Mouse (Mus musculus): ENCODE results near the gene Mllt3. TPM values are rescaled to one million over a fixed set of nuclear protein-coding genes. Genes with fewer than 3 reads are reported as not detected.

Gene Mllt3
- polyA plus RNA-seq, 1 experiment from 2014 or later: 163 TPM

GRCm38 (mm10) chr4:87859148-87859547, 174.0 kb downstream of the Mllt3 start:
- H3K4me2 ChIP-seq (replicated peaks): no peak overlapping the region
- H3K27ac ChIP-seq (replicated peaks): no peak overlapping the region
- H3K36me3 ChIP-seq: 0 out of 2 replicates have a peak, but pooled peaks cover 3% of the 10 kb centered on the region
- no peaks in the 10 kb centered on the region for H3K27me3 ChIP-seq
- H3K9me3 ChIP-seq: no peaks in the 10 kb centered on the region
- 83% methylated on average over 4 of the region's 4 CpGs for WGBS
- H3K9ac ChIP-seq (replicated peaks): no peak overlapping the region
- ATAC-seq (replicated peaks): no peak
- H3K4me1 ChIP-seq: no peaks in the 10 kb centered on the region
- H3K4me3 ChIP-seq: no peak overlapping the region

GRCm38 (mm10) chr4:87857982-87858381, 175.2 kb downstream of the Mllt3 start:
- no peaks in the 10 kb centered on the region for H3K9me3 ChIP-seq
- WGBS: 98% methylated on average over 1 of the region's 1 CpGs
- H3K4me3 ChIP-seq: no peak overlapping the region
- H3K27ac ChIP-seq (replicated peaks): no peak overlapping the region
- H3K9ac ChIP-seq (replicated peaks): no peak overlapping the region
- no peak overlapping the region for H3K4me2 ChIP-seq (replicated peaks)
- no peaks in the 10 kb centered on the region for H3K4me1 ChIP-seq
- no peaks in the 10 kb centered on the region for H3K27me3 ChIP-seq
- ATAC-seq (replicated peaks): no peak
- 0 out of 2 replicates have a peak, but pooled peaks cover 3% of the 10 kb centered on the region for H3K36me3 ChIP-seq

- Histone ChIP-seq H3K36me3 (no peaks in the 10 kb centered on the region), H3K27ac (replicated peaks) (no peak overlapping the region), H3K4me3 (no peak overlapping the region), H3K9ac (replicated peaks) (no peak overlapping the region), H3K4me2 (replicated peaks) (no peak overlapping the region), H3K4me1 (no peaks in the 10 kb centered on the region), H3K27me3 (no peaks in the 10 kb centered on the region), H3K9me3 (no peaks in the 10 kb centered on the region)
- 84% methylated on average over 2 of the region's 2 CpGs for WGBS
- no peak for ATAC-seq (replicated peaks)
Measured at GRCm38 (mm10) chr4:87852461-87852860, 180.7 kb downstream of the Mllt3 start.

- WGBS: 86% methylated on average over 5 of the region's 5 CpGs
- Histone ChIP-seq H3K9me3 (no peaks in the 10 kb centered on the region), H3K27ac (replicated peaks) (no peak overlapping the region), H3K4me2 (replicated peaks) (no peak overlapping the region), H3K4me3 (no peak overlapping the region), H3K36me3 (no peaks in the 10 kb centered on the region), H3K4me1 (0 out of 2 replicates have a peak, but pooled peaks cover 4% of the 10 kb centered on the region), H3K27me3 (no peaks in the 10 kb centered on the region), H3K9ac (replicated peaks) (no peak overlapping the region)
- ATAC-seq (replicated peaks): no peak
Measured at GRCm38 (mm10) chr4:87850051-87850450, 183.1 kb downstream of the Mllt3 start.

- Histone ChIP-seq H3K4me3 (no peak overlapping the region), H3K27me3 (no peaks in the 10 kb centered on the region), H3K4me2 (replicated peaks) (no peak overlapping the region), H3K4me1 (peaks cover 19% of the 10 kb centered on the region; the same call in 1 of the 2 replicates), H3K9ac (replicated peaks) (no peak overlapping the region), H3K9me3 (no peaks in the 10 kb centered on the region), H3K36me3 (peaks cover 9% of the 10 kb centered on the region; the same call in 1 of the 2 replicates), H3K27ac (replicated peaks) (no peak overlapping the region)
- ATAC-seq (replicated peaks): 0 out of 2 replicates have a peak, but pooled peaks have one; percentile 35
- 40% methylated on average over 6 of the region's 6 CpGs for WGBS
Measured at GRCm38 (mm10) chr4:87844668-87845210, 188.4 kb downstream of the Mllt3 start.

- WGBS: 89% methylated on average over 10 of the region's 10 CpGs
- peaks cover 12% of the 10 kb centered on the region; the same call in 1 of the 2 replicates for H3K36me3 ChIP-seq
- no peak overlapping the region for H3K4me3 ChIP-seq
- H3K4me2 ChIP-seq (replicated peaks): no peak overlapping the region
- no peaks in the 10 kb centered on the region for H3K9me3 ChIP-seq
- H3K27ac ChIP-seq (replicated peaks): no peak overlapping the region
- ATAC-seq (replicated peaks): no peak
- peaks cover 22% of the 10 kb centered on the region; the same call in 1 of the 2 replicates for H3K4me1 ChIP-seq
- H3K27me3 ChIP-seq: no peaks in the 10 kb centered on the region
- no peak overlapping the region for H3K9ac ChIP-seq (replicated peaks)
Measured at GRCm38 (mm10) chr4:87840210-87840910, 192.8 kb downstream of the Mllt3 start.

- 94% methylated on average over 1 of the region's 1 CpGs for WGBS
- ATAC-seq (replicated peaks): no peak
- H3K4me3 ChIP-seq: no peak overlapping the region
Measured at GRCm38 (mm10) chr4:87838716-87839115, 194.4 kb downstream of the Mllt3 start.

GRCm38 (mm10) chr4:87837471-87838361, 195.4 kb downstream of the Mllt3 start:
- no peak overlapping the region for H3K4me3 ChIP-seq
- no peak overlapping the region for H3K9ac ChIP-seq (replicated peaks)
- 98% methylated on average over 2 of the region's 2 CpGs for WGBS
- H3K4me2 ChIP-seq (replicated peaks): no peak overlapping the region
- H3K27ac ChIP-seq (replicated peaks): no peak overlapping the region
- ATAC-seq (replicated peaks): no peak
- H3K4me1 ChIP-seq: peaks cover 19% of the 10 kb centered on the region
- peaks cover 12% of the 10 kb centered on the region; the same call in 1 of the 2 replicates for H3K36me3 ChIP-seq
- no peaks in the 10 kb centered on the region for H3K27me3 ChIP-seq
- H3K9me3 ChIP-seq: no peaks in the 10 kb centered on the region

More at GRCm38 (mm10) chr4:87838716-87839115, 194.4 kb downstream of the Mllt3 start:
- no peaks in the 10 kb centered on the region for H3K9me3 ChIP-seq
- H3K27me3 ChIP-seq: no peaks in the 10 kb centered on the region
- no peak overlapping the region for H3K27ac ChIP-seq (replicated peaks)
- peaks cover 12% of the 10 kb centered on the region; the same call in 1 of the 2 replicates for H3K36me3 ChIP-seq
- H3K4me1 ChIP-seq: peaks cover 20% of the 10 kb centered on the region
- no peak overlapping the region for H3K9ac ChIP-seq (replicated peaks)
- no peak overlapping the region for H3K4me2 ChIP-seq (replicated peaks)

- Histone ChIP-seq H3K9me3 (no peaks in the 10 kb centered on the region), H3K9ac (replicated peaks) (no peak overlapping the region), H3K4me2 (replicated peaks) (no peak overlapping the region), H3K27me3 (no peaks in the 10 kb centered on the region), H3K4me3 (no peak overlapping the region), H3K36me3 (peaks cover 12% of the 10 kb centered on the region; the same call in 1 of the 2 replicates), H3K27ac (replicated peaks) (no peak overlapping the region), H3K4me1 (peaks cover 19% of the 10 kb centered on the region)
- WGBS: 88% methylated on average over 5 of the region's 5 CpGs
- no peak for ATAC-seq (replicated peaks)
Measured at GRCm38 (mm10) chr4:87836257-87836656, 196.9 kb downstream of the Mllt3 start.

- Histone ChIP-seq H3K4me1 (peaks cover 23% of the 10 kb centered on the region), H3K4me2 (replicated peaks) (no peak overlapping the region), H3K27me3 (no peaks in the 10 kb centered on the region), H3K4me3 (no peak overlapping the region), H3K27ac (replicated peaks) (no peak overlapping the region), H3K9ac (replicated peaks) (no peak overlapping the region), H3K9me3 (no peaks in the 10 kb centered on the region), H3K36me3 (peaks cover 8% of the 10 kb centered on the region; the same call in 1 of the 2 replicates)
- 71% methylated on average over 6 of the region's 6 CpGs for WGBS
- ATAC-seq (replicated peaks): no peak
Measured at GRCm38 (mm10) chr4:87835191-87835590, 198.0 kb downstream of the Mllt3 start.

- H3K4me2 ChIP-seq (replicated peaks): no peak overlapping the region
- peak; percentile 65; the same call in 1 of the 2 replicates for ATAC-seq (replicated peaks)
- H3K36me3 ChIP-seq: no peaks in the 10 kb centered on the region
- peaks cover 20% of the 10 kb centered on the region for H3K4me1 ChIP-seq
- H3K4me3 ChIP-seq: no peak overlapping the region
- WGBS: 2% methylated on average over 2 of the region's 2 CpGs
- no peak overlapping the region for H3K9ac ChIP-seq (replicated peaks)
- H3K9me3 ChIP-seq: no peaks in the 10 kb centered on the region
- H3K27ac ChIP-seq (replicated peaks): peak overlapping the region; percentile 20; the same call in 1 of the 2 replicates
- H3K27me3 ChIP-seq: no peaks in the 10 kb centered on the region
Measured at GRCm38 (mm10) chr4:87834310-87834709, 198.9 kb downstream of the Mllt3 start.

All from forebrain, embryonic 15.5 days (tissue).